Mouse (Mus musculus) testis, adult 2 months (tissue): ENCODE measurements at regions not wholly inside any gene's neighbourhood (a gene's known extent, or its start where the extent isn't known, plus 50 kb on each side); places are given as distances from the start of the nearest gene placed in this dataset.

Source experiments
- CTCF ChIP-seq: fragments of 200-500 bp; IDR thresholded peaks from 2 replicates; pipeline ENCODE4 v1.5.1; 2012; ENCODE audit warnings: low read depth, mild to moderate bottlenecking, inconsistent platforms, low read length, moderate library complexity; ENCODE audit not compliant: control insufficient read depth, insufficient read depth, insufficient replicate concordance
- POLR2A ChIP-seq: fragments of 200-500 bp; IDR thresholded peaks from 2 replicates; pipeline ENCODE4 v1.6.1; 2012; ENCODE audit warnings: low read depth, mild to moderate bottlenecking, inconsistent platforms, low read length, moderate library complexity; ENCODE audit not compliant: control insufficient read depth

DNA sequence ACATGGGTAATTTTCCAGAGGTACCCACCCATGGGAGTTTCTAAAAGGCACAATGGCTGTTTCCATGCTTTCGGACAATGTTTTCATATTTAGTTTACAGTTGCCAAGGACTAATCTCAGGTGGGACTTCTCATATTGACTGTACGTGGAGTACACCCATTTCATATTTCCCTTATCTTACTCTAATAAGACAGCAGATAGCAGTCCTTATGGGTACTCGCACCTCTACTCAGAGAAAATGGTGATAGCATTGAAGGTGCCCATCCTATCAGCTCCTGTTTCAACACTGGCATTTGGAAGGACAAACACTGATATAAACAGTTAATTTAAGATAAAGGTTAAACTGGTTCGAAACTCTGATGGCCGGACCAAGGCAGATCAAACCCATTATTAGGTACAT, 198.6 kb downstream of the Gm5447 start:
- TF ChIP-seq CTCF = no peak
- TF ChIP-seq POLR2A = no peak
